Mouse (Mus musculus) midbrain, embryonic 12.5 days (tissue): Measurements from ENCODE around the gene Zfp184. TPM values are rescaled to one million over a fixed set of nuclear protein-coding genes. Genes with fewer than 3 reads are reported as not detected.

ENCODE experiments used
- ATAC-seq: fragments of 200-750 bp; cut with Nextera tagmentation; 2 replicates; pipeline ENCODE4 v1.8.0; 2017; ENCODE audit warnings: low read depth, moderate TSS enrichment, moderate library complexity; ENCODE audit not compliant: low FRiP score
- H3K27ac ChIP-seq: fragments of 300-500 bp; sonication (generic); replicated peaks from 2 replicates; pipeline ENCODE4 v1.5.1; 2016; ENCODE audit warnings: mild to moderate bottlenecking
- H3K27me3 ChIP-seq: fragments of 300-500 bp; sonication (generic); 2 replicates; pipeline ENCODE4 v1.6.1; 2016; ENCODE audit warnings: mild to moderate bottlenecking
- H3K36me3 ChIP-seq: fragments of 300-500 bp; sonication (generic); 2 replicates; pipeline ENCODE4 v1.6.1; 2016
- H3K4me1 ChIP-seq: fragments of 300-500 bp; sonication (generic); 2 replicates; pipeline ENCODE4 v1.6.1; 2016
- H3K4me2 ChIP-seq: fragments of 300-500 bp; sonication (generic); replicated peaks from 2 replicates; pipeline ENCODE4 v1.6.1; 2016; ENCODE audit warnings: mild to moderate bottlenecking, moderate library complexity
- H3K4me3 ChIP-seq: fragments of 300-500 bp; sonication (generic); 2 replicates; pipeline ENCODE4 v1.5.1; 2016; ENCODE audit warnings: mild to moderate bottlenecking
- H3K9ac ChIP-seq: fragments of 300-500 bp; sonication (generic); replicated peaks from 2 replicates; pipeline ENCODE4 v1.6.1; 2016; ENCODE audit warnings: mild to moderate bottlenecking, moderate library complexity
- H3K9me3 ChIP-seq: fragments of 300-500 bp; sonication (generic); 2 replicates; pipeline ENCODE4 v1.6.1; 2016; ENCODE audit warnings: mild to moderate bottlenecking
- WGBS: fragments of 180-500 bp; shearing (Covaris S2); methylation state at CpG from one replicate; pipeline ENCODE4 v1.1.7; 2016; 5-methylcytosine and 5-hydroxymethylcytosine counted together
- polyA plus RNA-seq: library from polyadenylated mRNA; unstranded; fragments of >200 nt; fragmentation: Nextera tagmentation; extraction: Ambion mirVana; gene quantifications from 2 replicates; pipeline ENCODE4 v1.2.1, GENCODE M21; 2016

The Zfp184 gene
- polyA plus RNA-seq, 1 experiment from 2014 or later, result 22.3 TPM

GRCm38 (mm10) chr13:21913854-21914253 lies 31.0 kb upstream of the Zfp184 start:
- ATAC-seq, result no peak

GRCm38 (mm10) chr13:21914599-21914998 lies 30.3 kb upstream of the Zfp184 start:
- Histone ChIP-seq H3K36me3 (no peaks in the 10 kb centered on the region), H3K4me1 (0 out of 2 replicates have a peak, but pooled peaks cover 15% of the 10 kb centered on the region), H3K9ac (no peak overlapping the region), H3K9me3 (no peaks in the 10 kb centered on the region), H3K27me3 (peaks cover 52% of the 10 kb centered on the region), H3K27ac (no peak overlapping the region), H3K4me3 (peak overlapping the region; percentile 16), H3K4me2 (peak overlapping the region; percentile 24)
- under 1% methylated on average over 14 of the region's 14 CpGs for WGBS
- ATAC-seq, result no peak

More at GRCm38 (mm10) chr13:21913854-21914253, 31.0 kb upstream of the Zfp184 start:
- H3K27me3 ChIP-seq, result peaks cover 44% of the 10 kb centered on the region
- no peaks in the 10 kb centered on the region for H3K9me3 ChIP-seq
- WGBS, result 6% methylated on average over 8 of the region's 8 CpGs
- no peak overlapping the region for H3K27ac ChIP-seq
- H3K4me1 ChIP-seq, result 0 out of 2 replicates have a peak, but pooled peaks cover 13% of the 10 kb centered on the region
- no peaks in the 10 kb centered on the region for H3K36me3 ChIP-seq
- H3K4me3 ChIP-seq, result peak overlapping the region; percentile 16; the same call in 1 of the 2 replicates
- H3K9ac ChIP-seq, result no peak overlapping the region
- H3K4me2 ChIP-seq, result peak overlapping the region; percentile 24

- no peak overlapping the region for H3K4me3 ChIP-seq
- no peak overlapping the region for H3K9ac ChIP-seq
- no peaks in the 10 kb centered on the region for H3K9me3 ChIP-seq
- no peak for ATAC-seq
- H3K27ac ChIP-seq, result no peak overlapping the region
- H3K4me2 ChIP-seq, result no peak overlapping the region
- 51% methylated on average over 5 of the region's 5 CpGs for WGBS
- H3K36me3 ChIP-seq, result no peaks in the 10 kb centered on the region
- H3K27me3 ChIP-seq, result peaks cover 52% of the 10 kb centered on the region
- 0 out of 2 replicates have a peak, but pooled peaks cover 15% of the 10 kb centered on the region for H3K4me1 ChIP-seq
Measured at GRCm38 (mm10) chr13:21915487-21915886, 29.4 kb upstream of the Zfp184 start.

DNA sequence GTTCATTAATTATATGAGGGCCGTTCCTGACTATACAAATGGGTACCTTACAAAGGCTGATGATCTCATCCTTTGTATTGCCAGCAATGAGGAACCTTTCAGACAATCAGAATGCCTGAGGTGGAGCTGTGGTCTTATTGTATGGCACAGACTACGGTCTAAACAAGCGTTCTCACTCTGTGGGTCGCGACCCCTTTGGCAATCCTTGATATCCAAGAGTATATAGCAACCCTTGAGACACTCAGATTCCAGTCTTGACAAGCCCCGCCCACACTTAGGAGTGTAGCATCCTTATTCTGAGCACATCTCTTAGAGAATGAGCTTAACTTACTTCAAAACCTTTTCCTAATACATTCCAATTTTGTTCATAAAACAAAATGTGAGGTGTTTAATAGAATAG lies 28.8 kb upstream of the Zfp184 start:
- no peak for ATAC-seq
- Histone ChIP-seq H3K27me3 (peaks cover 52% of the 10 kb centered on the region), H3K9me3 (no peaks in the 10 kb centered on the region), H3K9ac (no peak overlapping the region), H3K27ac (no peak overlapping the region), H3K4me2 (no peak overlapping the region), H3K4me1 (0 out of 2 replicates have a peak, but pooled peaks cover 15% of the 10 kb centered on the region), H3K4me3 (no peak overlapping the region), H3K36me3 (no peaks in the 10 kb centered on the region)
- WGBS, result 49% methylated on average over 6 of the region's 6 CpGs

DNA sequence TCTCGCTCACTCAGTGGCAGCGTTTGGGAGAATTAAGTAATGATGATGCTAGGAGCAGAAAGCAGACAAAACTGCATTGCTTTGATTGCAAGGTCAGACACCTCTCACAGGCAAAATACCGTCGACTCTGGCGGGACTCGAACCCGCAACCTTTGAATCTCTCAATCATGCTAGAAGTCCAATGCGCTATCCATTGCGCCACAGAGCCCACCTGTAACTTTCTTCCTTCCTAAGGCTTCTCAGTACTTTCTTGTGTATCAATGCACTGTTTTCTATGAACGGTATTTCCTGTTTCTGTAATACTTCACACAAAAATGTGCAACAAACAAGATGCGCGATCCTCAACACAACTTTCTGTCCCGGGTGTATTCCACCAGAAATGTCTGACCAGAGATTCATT lies 27.9 kb upstream of the Zfp184 start:
- Histone ChIP-seq H3K27me3 (peaks cover 55% of the 10 kb centered on the region), H3K36me3 (no peaks in the 10 kb centered on the region), H3K4me1 (0 out of 2 replicates have a peak, but pooled peaks cover 15% of the 10 kb centered on the region), H3K9ac (no peak overlapping the region), H3K27ac (no peak overlapping the region), H3K4me2 (peak overlapping the region; percentile 61), H3K9me3 (no peaks in the 10 kb centered on the region), H3K4me3 (0 out of 2 replicates have a peak overlapping the region, but pooled peaks have one; percentile 1)
- ATAC-seq, result no peak
- WGBS, result 2% methylated on average over 13 of the region's 13 CpGs

DNA sequence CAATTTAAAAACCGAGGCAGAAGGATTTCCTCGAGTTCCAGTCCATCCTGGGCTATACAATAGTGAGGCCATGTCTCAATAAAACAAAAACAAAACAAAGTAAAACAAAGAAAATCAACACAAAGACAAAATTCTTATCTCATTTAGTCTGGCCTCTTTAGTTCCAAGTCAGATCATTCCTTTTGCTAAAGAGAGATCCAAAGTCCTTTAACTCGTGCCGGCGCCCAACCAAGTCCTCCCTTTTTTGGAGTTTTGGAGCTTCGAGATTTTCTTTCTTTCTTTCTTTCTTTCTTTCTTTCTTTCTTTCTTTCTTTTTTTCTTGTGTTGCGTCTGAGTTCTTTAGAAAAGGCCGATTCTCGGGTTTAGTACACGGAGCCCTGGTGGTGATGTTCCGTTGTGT lies 27.4 kb upstream of the Zfp184 start:
- H3K9me3 ChIP-seq, result no peaks in the 10 kb centered on the region
- no peak overlapping the region for H3K9ac ChIP-seq
- under 1% methylated on average over 11 of the region's 11 CpGs for WGBS
- H3K4me1 ChIP-seq, result 0 out of 2 replicates have a peak, but pooled peaks cover 15% of the 10 kb centered on the region
- H3K4me2 ChIP-seq, result peak overlapping the region; percentile 61
- no peaks in the 10 kb centered on the region for H3K36me3 ChIP-seq
- H3K27ac ChIP-seq, result no peak overlapping the region
- H3K27me3 ChIP-seq, result peaks cover 58% of the 10 kb centered on the region
- ATAC-seq, result no peak
- peak overlapping the region; percentile 42 for H3K4me3 ChIP-seq

GRCm38 (mm10) chr13:21917992-21918391 lies 26.9 kb upstream of the Zfp184 start:
- Histone ChIP-seq H3K36me3 (no peaks in the 10 kb centered on the region), H3K9ac (no peak overlapping the region; the same call in 1 of the 2 replicates), H3K27ac (no peak overlapping the region), H3K27me3 (peaks cover 61% of the 10 kb centered on the region), H3K4me1 (0 out of 2 replicates have a peak, but pooled peaks cover 15% of the 10 kb centered on the region), H3K9me3 (no peaks in the 10 kb centered on the region), H3K4me3 (peak overlapping the region; percentile 42), H3K4me2 (peak overlapping the region; percentile 61)
- ATAC-seq, result no peak
- under 1% methylated on average over 16 of the region's 16 CpGs for WGBS

DNA sequence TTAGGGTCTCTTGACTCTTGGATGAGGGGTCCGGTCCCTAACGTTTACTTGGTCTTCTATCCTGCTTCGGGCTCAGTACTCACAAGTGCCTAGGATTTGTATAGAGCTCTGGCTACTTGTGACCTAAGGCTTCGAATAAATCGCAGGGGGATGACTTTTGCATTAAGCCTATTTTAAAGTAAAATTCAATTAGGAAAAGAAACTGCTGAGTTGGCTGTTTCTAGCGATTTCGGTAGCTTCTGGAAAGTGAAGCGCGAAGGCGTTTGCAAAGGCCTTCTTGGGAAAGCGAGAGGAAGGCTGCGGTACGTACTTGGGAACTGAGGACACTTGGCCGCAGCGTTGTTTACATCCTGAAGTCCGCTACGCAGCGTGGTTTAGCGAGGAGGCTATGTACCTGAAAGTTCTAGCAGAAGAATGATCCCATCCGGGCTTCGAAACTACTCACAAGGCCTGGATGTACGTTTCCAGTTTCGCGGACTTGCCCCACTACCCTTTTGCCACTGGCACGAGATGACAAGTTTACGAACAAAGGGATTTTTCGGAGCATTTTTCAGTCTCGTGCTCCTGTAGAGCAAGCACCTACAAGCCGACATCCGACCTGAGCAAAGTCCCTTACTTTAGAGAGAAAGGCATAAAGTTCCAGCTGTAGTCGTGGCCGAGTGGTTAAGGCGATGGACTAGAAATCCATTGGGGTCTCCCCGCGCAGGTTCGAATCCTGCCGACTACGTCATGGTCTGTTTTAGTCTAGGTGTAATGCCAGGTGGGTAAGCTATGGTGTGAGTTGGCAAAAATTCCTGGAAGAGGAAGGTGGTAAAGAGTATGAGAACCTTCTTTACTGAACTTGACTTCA lies 26.1 kb upstream of the Zfp184 start:
- Histone ChIP-seq H3K36me3 (no peaks in the 10 kb centered on the region), H3K4me1 (0 out of 2 replicates have a peak, but pooled peaks cover 15% of the 10 kb centered on the region), H3K9ac (peak overlapping the region; percentile 28; the same call in 1 of the 2 replicates), H3K9me3 (no peaks in the 10 kb centered on the region), H3K4me3 (peak overlapping the region; percentile 42), H3K4me2 (peak overlapping the region; percentile 61), H3K27me3 (peaks cover 61% of the 10 kb centered on the region), H3K27ac (no peak overlapping the region)
- WGBS, result under 1% methylated on average over 38 of the region's 38 CpGs
- ATAC-seq, result peak; percentile 52; the same call in 1 of the 2 replicates

GRCm38 (mm10) chr13:21919836-21920431 lies 25.0 kb upstream of the Zfp184 start:
- H3K9ac ChIP-seq, result no peak overlapping the region
- WGBS, result 3% methylated on average over 11 of the region's 11 CpGs
- H3K4me1 ChIP-seq, result 0 out of 2 replicates have a peak, but pooled peaks cover 11% of the 10 kb centered on the region
- H3K4me3 ChIP-seq, result no peak overlapping the region
- no peak overlapping the region for H3K4me2 ChIP-seq
- H3K27ac ChIP-seq, result no peak overlapping the region
- no peaks in the 10 kb centered on the region for H3K36me3 ChIP-seq
- peaks cover 54% of the 10 kb centered on the region for H3K27me3 ChIP-seq
- H3K9me3 ChIP-seq, result no peaks in the 10 kb centered on the region
- no peak for ATAC-seq

DNA sequence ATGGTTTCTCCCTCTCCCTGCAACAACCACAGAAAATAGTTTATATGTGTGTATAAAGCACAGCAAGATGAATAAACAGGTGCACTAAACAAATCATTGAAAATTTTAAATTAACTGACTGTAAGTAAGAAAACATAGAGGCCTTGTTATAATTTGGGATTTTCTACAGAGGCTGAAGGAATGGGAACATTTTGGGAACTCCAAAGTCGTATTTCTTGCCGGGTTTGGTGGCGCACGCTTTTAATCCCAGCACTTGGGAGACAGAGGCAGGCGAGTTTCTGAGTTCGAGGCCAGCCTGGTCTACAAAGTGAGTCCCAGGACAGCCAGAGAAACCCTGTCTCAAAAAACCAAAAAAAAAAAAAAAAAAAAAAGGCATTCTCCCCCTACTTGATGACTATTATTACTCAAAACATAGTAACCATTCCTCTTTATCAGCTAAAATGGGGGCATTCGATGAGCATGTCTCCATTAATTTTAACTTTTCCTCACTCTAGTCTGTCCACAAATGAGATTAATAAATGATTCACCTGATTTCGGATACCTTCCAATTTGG lies 24.1 kb upstream of the Zfp184 start:
- WGBS, result 20% methylated on average over 8 of the region's 8 CpGs

DNA sequence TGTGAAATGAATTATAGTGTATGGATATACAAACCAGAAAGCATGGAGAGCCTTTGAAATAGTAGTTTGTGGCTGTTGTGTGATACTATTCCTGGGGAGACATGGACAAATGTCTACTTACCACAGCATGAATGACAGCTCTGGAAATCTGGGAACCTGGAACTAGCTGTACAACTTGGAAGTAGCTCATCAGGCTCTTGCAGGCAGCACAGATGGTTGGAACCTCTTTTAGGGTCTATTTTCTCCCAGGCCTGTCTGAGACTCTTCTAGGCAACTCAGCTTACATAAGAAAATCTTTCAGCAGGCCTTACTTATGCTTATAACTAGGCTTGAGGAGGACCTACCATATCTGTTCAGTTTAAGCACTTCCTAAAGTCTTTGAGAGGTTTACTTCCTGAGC lies 21.5 kb upstream of the Zfp184 start:
- ATAC-seq, result no peak
- 0 out of 2 replicates have a peak, but pooled peaks cover 5% of the 10 kb centered on the region for H3K4me1 ChIP-seq
- H3K4me2 ChIP-seq, result no peak overlapping the region
- no peak overlapping the region for H3K4me3 ChIP-seq
- no peak overlapping the region for H3K27ac ChIP-seq
- no peak overlapping the region for H3K9ac ChIP-seq
- H3K27me3 ChIP-seq, result peaks cover 32% of the 10 kb centered on the region
- no peaks in the 10 kb centered on the region for H3K36me3 ChIP-seq
- no peaks in the 10 kb centered on the region for H3K9me3 ChIP-seq

More for the DNA sequence above, 24.1 kb upstream of the Zfp184 start:
- Histone ChIP-seq H3K4me1 (0 out of 2 replicates have a peak, but pooled peaks cover 11% of the 10 kb centered on the region), H3K27ac (no peak overlapping the region), H3K27me3 (peaks cover 52% of the 10 kb centered on the region), H3K9me3 (no peaks in the 10 kb centered on the region), H3K4me2 (no peak overlapping the region), H3K4me3 (no peak overlapping the region), H3K9ac (no peak overlapping the region), H3K36me3 (no peaks in the 10 kb centered on the region)
- no peak for ATAC-seq
